Mouse (Mus musculus) urinary bladder, postnatal 10 days (tissue): ENCODE measurements around the gene Cdkn2c.

Experiments
- DNase-seq: peaks from one replicate; pipeline ENCODE4 v3.0.0; 2022; ENCODE audit warnings: low spot score

Cdkn2c gene

DNA sequence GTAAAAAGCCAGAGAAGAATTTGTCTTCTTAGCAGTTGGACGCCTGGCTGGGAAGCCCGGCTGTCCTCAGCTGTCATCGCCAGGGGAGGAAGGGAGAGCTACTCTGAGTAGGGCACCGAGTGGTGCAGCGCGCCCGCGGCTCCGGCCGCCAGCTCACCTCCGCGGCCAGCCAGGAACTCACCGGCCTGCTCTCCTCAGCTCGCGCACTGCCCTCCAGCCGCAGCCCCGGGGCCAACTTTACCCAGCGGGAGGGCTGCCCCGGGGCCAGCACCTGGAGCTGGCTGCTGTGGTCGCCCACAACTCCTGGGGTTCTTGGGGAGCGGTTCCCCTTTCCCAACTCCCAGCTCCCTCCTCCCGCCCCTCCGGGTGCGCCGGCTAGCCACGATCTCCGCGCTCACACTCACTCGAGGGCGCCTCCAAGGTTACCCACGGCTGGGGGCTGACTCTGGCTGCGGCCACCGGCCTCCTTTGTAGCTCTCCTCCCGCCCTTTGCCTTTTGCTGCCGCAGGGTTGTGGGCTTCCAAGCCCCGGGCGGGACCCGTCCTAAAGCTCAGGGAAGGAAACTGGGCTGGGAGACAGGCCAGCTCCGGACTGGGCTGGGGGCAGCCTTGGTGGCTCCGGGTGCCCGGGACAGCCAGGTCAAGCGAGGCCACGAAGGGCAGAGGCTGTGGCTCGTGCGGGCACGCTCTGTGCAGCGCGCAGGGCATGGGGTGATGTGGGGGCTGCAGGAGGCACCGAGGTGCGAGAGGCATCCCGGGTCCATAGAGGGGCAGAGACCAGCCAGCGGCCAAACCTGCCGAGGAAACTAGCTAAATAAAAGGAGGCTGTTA is 9.8 kb downstream of the Cdkn2c start:
- DNase-seq: no peak

DNA sequence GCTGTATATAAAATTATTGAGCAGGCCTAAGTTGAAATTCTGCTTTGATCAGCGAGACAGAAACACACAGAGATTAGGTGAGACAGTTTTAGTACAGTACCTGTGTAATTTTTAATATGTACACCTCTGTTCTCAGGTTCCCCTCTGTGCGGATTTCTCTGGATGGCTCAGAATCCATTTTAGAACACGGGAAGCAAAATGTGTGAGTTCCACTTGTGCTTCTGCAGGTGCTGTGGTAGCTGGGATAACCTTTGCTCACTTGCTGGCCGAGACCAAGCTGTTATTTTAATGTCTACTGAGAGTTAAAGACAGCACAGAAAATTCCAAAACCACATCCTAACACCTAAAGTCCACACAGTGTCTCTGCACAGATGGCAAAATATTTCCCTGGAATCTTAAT is 10.7 kb downstream of the Cdkn2c start:
- DNase-seq: no peak

DNA sequence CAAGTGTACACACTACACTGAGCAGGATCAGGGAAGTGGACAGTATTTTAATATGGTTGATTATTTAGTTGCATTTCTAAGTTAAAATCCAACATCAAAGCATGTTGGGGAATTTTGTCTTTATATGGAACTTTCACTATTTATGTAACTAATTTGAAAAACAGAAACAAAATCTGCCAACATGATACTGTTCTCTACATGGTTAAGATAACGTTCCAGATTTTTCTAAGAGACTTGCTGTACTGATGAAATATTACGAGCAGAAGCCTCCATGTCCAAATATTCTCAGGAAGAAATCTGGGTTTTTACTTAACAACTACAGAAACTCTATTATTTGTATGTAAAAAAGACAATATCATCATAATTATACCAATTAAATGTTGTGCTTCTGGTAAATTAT is 11.3 kb downstream of the Cdkn2c start:
- no peak for DNase-seq

DNA sequence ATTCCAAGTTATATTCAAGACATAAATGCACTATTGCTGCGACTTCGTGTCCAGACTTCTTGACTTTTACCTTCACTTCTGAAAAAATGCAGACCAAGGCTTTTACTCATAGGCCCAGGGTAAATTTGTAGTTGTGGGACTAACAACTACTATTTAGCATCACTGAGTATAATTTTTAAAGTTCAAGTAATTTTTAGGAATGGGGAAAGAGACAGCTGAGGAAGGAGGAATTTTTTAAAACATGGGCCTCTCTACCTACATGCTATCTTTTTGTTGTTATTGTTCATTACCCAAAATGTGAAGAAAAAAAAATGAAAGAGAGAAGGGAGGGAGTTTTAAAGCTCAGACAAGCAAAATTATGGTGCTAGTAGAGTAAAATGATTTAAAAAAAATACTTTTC is 12.3 kb downstream of the Cdkn2c start:
- DNase-seq: no peak

DNA sequence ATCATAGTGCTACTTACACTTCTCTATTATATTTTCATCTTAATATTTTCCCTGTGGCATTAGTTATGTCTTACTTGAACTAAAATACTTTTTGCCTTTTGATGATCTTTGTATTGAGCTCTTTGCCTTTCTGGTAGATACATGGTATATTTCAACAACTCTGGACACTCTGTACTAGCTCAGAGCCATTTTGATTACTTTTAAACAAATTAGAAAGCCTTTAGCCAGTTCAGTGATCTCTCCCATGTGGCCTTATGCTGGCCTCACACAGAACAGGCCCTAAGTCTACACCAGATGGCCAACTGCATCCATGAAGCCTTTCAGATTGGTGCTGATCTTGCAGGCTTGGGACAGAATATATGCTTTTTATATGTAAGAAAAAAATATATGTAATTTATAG is 13.7 kb downstream of the Cdkn2c start:
- DNase-seq: no peak

DNA sequence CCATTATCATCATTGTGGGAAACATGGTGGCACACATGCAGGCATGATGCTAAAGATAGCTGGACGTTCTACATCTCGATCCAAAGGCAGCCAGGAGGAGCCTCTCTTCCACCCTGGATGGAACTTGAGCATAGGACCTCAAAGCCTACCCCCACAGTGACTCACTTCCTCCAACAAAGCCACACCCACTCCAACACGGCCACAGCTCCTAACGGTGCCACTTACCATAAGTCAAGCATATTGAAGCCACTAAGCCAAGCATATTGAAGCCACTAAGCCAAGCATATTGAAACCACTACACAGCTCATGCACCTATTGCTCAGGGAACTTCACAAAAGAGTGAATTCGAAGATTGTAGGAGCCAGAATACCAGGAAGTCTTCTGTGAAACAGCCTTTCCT is 17.7 kb downstream of the Cdkn2c start:
- DNase-seq: no peak

DNA sequence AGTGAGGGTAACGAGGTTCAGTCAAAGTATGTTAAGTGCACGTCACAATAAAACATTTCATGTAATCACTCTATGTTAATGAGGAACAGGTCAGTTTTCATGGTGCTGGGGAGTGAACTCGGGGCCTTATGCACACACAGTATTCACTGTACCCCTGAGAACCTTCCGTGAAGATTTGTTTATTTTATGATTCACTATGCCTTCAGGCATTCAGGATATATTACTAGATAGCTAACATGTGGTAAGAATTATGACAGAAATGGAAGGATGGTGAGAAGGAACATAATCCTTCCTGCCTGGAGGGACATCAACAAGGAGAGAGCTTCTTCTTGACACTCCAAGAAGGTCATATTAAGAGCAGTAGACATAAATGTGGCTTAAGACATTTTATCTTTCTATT is 19.7 kb downstream of the Cdkn2c start:
- DNase-seq: no peak

DNA sequence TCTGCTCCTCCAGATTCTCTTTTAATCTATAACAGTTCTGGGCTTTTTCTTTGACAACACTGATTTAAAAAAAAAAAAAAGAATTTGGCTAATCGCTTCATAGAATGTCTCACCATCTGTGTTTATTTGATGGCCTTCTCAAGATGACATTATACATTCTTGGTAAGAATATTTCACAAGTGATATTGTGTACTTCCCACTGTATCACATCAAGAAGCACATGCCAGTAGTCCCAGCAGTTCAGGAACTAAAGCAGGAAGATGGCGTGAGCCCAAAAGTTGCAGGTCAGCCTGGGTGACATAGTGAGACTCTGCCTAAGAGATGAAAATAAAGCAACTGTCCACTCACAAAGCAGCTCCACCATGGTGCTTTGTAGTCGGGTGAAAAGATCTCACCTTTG is 25.5 kb downstream of the Cdkn2c start:
- DNase-seq: no peak

DNA sequence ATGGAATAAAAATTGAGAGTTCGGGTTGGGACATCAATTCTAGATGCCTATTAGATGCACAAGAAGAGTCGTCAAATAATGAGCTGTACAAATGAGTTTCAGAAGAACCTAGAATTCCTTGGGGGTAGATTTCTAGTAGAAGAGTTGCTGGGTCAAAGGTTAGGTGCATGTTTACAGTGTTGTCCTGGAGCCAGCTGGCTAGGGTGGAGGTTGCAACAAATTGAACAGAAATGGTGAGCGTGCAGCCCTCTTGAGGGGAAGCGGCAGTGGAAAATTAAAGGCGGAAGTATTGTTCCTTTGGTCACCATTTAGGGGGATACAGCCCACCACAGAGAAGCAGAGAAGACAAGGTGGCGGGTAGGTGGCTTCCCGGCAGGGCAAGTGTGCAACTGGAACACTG is 26.8 kb downstream of the Cdkn2c start:
- DNase-seq: no peak

DNA sequence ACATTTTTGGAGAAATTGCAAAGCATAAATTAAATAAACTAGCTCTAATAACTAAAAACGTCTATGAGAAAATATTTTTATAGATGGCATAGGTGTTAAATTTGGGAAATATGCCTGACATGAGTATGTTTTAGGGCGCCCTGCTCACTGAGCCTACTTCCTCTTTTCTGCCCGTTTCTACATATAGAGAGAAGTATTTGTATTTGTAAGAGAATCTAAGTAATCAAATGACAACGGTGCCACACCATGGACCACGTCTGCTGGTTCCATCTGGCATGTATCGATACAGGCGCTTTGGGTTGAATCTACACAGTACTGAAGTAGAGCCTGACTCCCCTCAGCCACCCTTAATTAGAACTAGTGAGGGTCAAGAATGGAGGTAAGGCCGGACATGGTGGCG is 27.6 kb downstream of the Cdkn2c start:
- DNase-seq: no peak

DNA sequence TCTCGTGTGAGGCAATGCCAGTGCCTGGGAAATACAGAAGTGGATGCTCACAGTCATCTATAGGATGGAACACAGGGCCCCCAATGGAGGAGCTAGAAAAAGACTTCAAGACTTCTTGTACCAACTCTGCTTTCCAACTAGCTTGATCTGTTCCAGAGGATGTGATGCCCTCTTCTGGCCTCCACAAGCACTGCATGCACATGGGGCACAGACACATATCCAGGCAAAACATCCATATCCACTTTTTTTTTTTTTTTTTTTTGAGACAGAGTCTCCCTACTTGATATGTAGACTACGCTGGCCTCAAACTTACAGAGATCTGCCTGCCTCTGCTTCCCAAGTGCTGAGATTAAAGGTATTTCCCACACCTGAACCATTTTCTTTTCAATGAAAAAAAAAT is 32.0 kb downstream of the Cdkn2c start:
- no peak for DNase-seq

DNA sequence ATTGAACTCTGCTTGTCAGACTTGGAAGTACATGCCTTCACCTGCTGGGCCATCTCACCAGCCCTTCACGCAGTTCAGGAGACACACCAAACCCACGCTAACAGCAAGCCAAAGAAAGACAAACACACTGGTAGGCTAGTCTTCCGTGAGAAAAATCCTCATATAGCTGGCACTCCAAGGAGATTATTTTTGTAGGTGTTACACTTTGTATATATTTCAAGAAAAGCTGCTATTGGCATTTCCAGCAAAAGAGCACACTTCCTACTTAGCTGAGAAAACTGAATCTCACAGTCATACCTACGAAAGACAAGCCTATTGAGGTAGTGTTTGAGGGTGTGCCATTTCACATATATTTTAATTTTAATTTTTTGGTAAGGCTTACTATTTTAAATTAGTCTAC is 36.0 kb downstream of the Cdkn2c start:
- DNase-seq: no peak

DNA sequence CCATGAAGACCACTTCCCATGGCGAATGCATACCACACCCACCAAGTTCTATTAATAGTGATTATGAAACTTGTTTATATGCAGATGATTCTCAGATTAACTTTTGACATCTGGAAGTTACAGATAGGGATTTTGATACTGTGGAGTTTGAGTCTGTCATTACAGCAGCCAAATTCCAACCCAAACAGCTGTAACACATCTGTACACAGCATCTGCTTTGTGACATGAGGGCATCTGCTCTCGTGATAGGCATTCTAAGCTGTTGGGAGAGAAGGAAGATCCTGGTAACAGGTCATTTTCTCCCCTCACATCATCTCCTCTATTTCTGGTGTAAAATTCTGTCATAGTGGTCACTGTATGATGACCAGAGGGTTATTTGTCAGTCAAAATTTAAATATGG is 36.8 kb downstream of the Cdkn2c start:
- DNase-seq: no peak

DNA sequence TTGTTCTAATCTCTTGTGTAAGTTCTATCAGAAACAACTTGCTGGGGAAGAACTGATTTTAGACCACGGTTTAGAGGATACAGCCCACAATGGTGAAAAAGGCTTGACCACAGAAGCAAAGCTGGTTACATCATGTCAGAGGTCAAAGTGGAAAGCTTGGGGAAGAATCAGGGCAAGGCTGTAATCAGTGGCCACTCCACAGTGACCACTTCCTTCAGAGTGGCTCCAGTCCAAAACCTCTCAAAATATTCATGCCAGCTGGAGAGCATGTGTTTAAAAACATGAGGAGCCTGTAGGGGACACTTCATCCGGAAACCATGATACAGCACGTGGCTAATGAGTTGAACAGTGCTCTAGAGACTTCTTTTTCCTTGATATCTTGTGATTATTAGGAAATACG is 54.4 kb downstream of the Cdkn2c start:
- DNase-seq: no peak
